Comparison of ENCODE assay signal across 23 mouse cellular contexts in the genomic region with DNA sequence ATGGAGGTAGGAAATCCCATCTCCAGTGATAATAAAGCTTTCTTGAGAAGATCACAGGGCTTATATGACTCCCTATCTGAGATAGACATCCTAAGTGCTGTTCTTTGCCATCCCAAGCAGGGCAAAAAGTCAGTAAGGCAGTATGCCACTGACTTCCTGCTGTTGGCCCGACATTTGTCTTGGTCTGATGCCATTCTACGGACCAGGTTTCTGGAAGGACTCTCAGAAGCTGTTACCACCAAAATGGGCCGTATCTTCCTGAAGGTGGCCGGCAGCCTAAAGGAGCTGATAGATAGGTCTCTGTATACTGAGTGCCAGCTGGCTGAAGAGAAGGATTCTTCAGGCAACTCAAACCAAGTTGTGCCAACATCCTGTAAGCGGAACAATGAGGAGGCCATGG. TPM values are rescaled to one million over a fixed set of nuclear protein-coding genes. Genes with fewer than 3 reads are reported as not detected.
"Had no signal": no experiment of that assay in that cellular context is flagged by ENCODE, and none has a peak within 500 bp of the region (broad histone marks: within the 10 kb centered on the region; RNA-seq: fewer than 3 reads in every experiment).

No protein-coding gene starts in this region.

- ATAC-seq: hindbrain, embryonic 16.5 days; hindbrain, postnatal 0 days; inflammation-experienced regulatory T-cells, adult 6 months; intestine, embryonic 15.5 days; intestine, embryonic 16.5 days; intestine, postnatal 0 days had no signal

- DNase-seq: heart, postnatal 10 days; heart, postnatal 14 days; heart, postnatal 36 days; heart, postnatal 4 days; kidney, adult 11 months; kidney, adult 18-20 months; kidney, adult 2 months; kidney, adult 8-10 months; kidney, adult 9 months; kidney, postnatal 10 days; kidney, postnatal 14 days; kidney, postnatal 25 days; kidney, postnatal 36 days; kidney, postnatal 4 days; layer of hippocampus, adult 9-11 months; layer of hippocampus, postnatal 36 days had no signal

RNA-seq across cellular contexts. Expression of gene Rtl9, which starts 3.8 kb away (rescaled TPM):
- total RNA-seq: hematopoietic stem cell, adult 5-6 weeks had no signal
